Mouse (Mus musculus) embryo, embryonic 10 days (tissue): ENCODE results near the gene Slco1c1.
"Not testable (repeated sequence)": the region's sequence is repeated elsewhere in the genome, so short reads cannot be mapped to it uniquely, and the experiment has no call there.

Experiments
- DNase-seq: peaks from one replicate; pipeline ENCODE4 v3.0.0-alpha.2; 2015; ENCODE audit warnings: low spot score

Slco1c1 gene

GRCm38 (mm10) chr6:141590002-141590401 is 65.8 kb downstream of the Slco1c1 start:
- DNase-seq, result no peak

- not testable (repeated sequence) for DNase-seq
Observed at GRCm38 (mm10) chr6:141590598-141591200, 66.5 kb downstream of the Slco1c1 start.

GRCm38 (mm10) chr6:141596081-141596480 is 71.9 kb downstream of the Slco1c1 start:
- DNase-seq, result no peak

GRCm38 (mm10) chr6:141597037-141597436 is 72.9 kb downstream of the Slco1c1 start:
- no peak for DNase-seq

GRCm38 (mm10) chr6:141600940-141601339 is 76.8 kb downstream of the Slco1c1 start:
- no peak for DNase-seq

- DNase-seq, result no peak
Observed at GRCm38 (mm10) chr6:141610702-141611260, 86.6 kb downstream of the Slco1c1 start.

- DNase-seq, result no peak
Observed at GRCm38 (mm10) chr6:141614017-141614416, 89.8 kb downstream of the Slco1c1 start.

- no peak for DNase-seq
Observed at GRCm38 (mm10) chr6:141615348-141615747, 91.2 kb downstream of the Slco1c1 start.
